10 mouse cellular contexts compared by ENCODE assay signal in genomic region chr6:99191041-99191635, GRCm38 (mm10).
DNase-seq lines count a peak whose midpoint lies in the region; ATAC-seq and TF ChIP-seq lines count a peak whose summit lies in the region.
"Had no signal": no experiment of that assay in that cellular context is flagged by ENCODE, and none has a peak within 500 bp of the region (broad histone marks: within the 10 kb centered on the region; RNA-seq: fewer than 3 reads in every experiment).

No protein-coding gene starts in this region.

- 69% methylated on average over 12 of the region's 12 CpGs for WGBS in heart, embryonic 12.5 days
- WGBS in neural tube, embryonic 12.5 days, result 69% methylated on average over 12 of the region's 12 CpGs
- 44% methylated on average over 12 of the region's 12 CpGs for whole genome bisulfite sequencing in hindbrain, embryonic 15.5 days
- 69% methylated on average over 12 of the region's 12 CpGs for WGBS in stomach, postnatal 0 days

- H3K9me3 ChIP-seq in heart, embryonic 12.5 days (replicated peaks), result no peaks in the 10 kb centered on the region
- no peaks in the 10 kb centered on the region for H3K9me3 ChIP-seq in neural tube, embryonic 12.5 days
- no peaks in the 10 kb centered on the region for H3K9me3 ChIP-seq in hindbrain, embryonic 15.5 days
- no peaks in the 10 kb centered on the region for H3K9me3 ChIP-seq in stomach, postnatal 0 days (ENCODE audit: control insufficient read depth, low read length)

- no peak for ATAC-seq in heart, embryonic 12.5 days (ENCODE audit: insufficient number of reproducible peaks, low FRiP score)
- ATAC-seq in neural tube, embryonic 12.5 days (ENCODE audit: low FRiP score, low read depth), result no peak
- no peak for ATAC-seq in hindbrain, embryonic 15.5 days (ENCODE audit: low FRiP score, low read depth)
- ATAC-seq in stomach, postnatal 0 days (ENCODE audit: low FRiP score, low TSS enrichment), result no peak
- ATAC-seq in cerebellum, adult (ENCODE audit: insufficient number of reproducible peaks, low FRiP score, low TSS enrichment), result no peak

- H3K4me2 ChIP-seq in heart, embryonic 12.5 days, result peak overlapping the region; percentile 12; the same call in 1 of the 2 replicates
- H3K4me2 ChIP-seq in neural tube, embryonic 12.5 days (replicated peaks), result peak overlapping the region; percentile 18; the same call in 1 of the 2 replicates
- peak overlapping the region; percentile 9; the same call in 1 of the 2 replicates for H3K4me2 ChIP-seq in hindbrain, embryonic 15.5 days
- no peak overlapping the region for H3K4me2 ChIP-seq in stomach, postnatal 0 days (replicated peaks; ENCODE audit: low read depth)

- H3K4me1 ChIP-seq in heart, embryonic 12.5 days (replicated peaks), result peaks cover 58% of the 10 kb centered on the region
- H3K4me1 ChIP-seq in neural tube, embryonic 12.5 days, result peaks cover 24% of the 10 kb centered on the region
- peaks cover 23% of the 10 kb centered on the region for H3K4me1 ChIP-seq in hindbrain, embryonic 15.5 days (replicated peaks)
- no peaks in the 10 kb centered on the region for H3K4me1 ChIP-seq in stomach, postnatal 0 days (replicated peaks; ENCODE audit: control insufficient read depth, insufficient read depth)

- intact Hi-C loops in heart, postnatal 10 days (cut with DNase I), result no loop called here

- peak overlapping the region; percentile 54 for H3K9ac ChIP-seq in heart, embryonic 12.5 days
- H3K9ac ChIP-seq in neural tube, embryonic 12.5 days, result no peak overlapping the region
- H3K9ac ChIP-seq in hindbrain, embryonic 15.5 days, result no peak overlapping the region
- no peak overlapping the region for H3K9ac ChIP-seq in stomach, postnatal 0 days (ENCODE audit: low read length)

- no peaks in the 10 kb centered on the region for H3K36me3 ChIP-seq in heart, embryonic 12.5 days
- H3K36me3 ChIP-seq in neural tube, embryonic 12.5 days, result no peaks in the 10 kb centered on the region
- H3K36me3 ChIP-seq in hindbrain, embryonic 15.5 days, result no peaks in the 10 kb centered on the region
- H3K36me3 ChIP-seq in stomach, postnatal 0 days (ENCODE audit: control insufficient read depth, insufficient read depth, low read length), result no peaks in the 10 kb centered on the region

- peak overlapping the region; percentile 8; the same call in 1 of the 2 replicates for H3K27ac ChIP-seq in heart, embryonic 12.5 days (ENCODE audit: poor library complexity, severe bottlenecking)
- peak overlapping the region; percentile 46; the same call in 1 of the 2 replicates for H3K27ac ChIP-seq in neural tube, embryonic 12.5 days
- no peak overlapping the region for H3K27ac ChIP-seq in hindbrain, embryonic 15.5 days (replicated peaks)
- H3K27ac ChIP-seq in stomach, postnatal 0 days (replicated peaks), result 0 out of 2 replicates have a peak overlapping the region, but pooled peaks have one; percentile 5

- no peak for TF ChIP-seq CTCF in stomach, postnatal 0 days (IDR thresholded peaks at IDR 0.05; ENCODE audit: low read depth)

- H3K4me3 ChIP-seq in heart, embryonic 12.5 days, result no peak overlapping the region
- H3K4me3 ChIP-seq in neural tube, embryonic 12.5 days, result no peak overlapping the region
- no peak overlapping the region for H3K4me3 ChIP-seq in hindbrain, embryonic 15.5 days
- H3K4me3 ChIP-seq in stomach, postnatal 0 days (ENCODE audit: low read depth, low read length), result no peak overlapping the region

- no peaks in the 10 kb centered on the region for H3K27me3 ChIP-seq in heart, embryonic 12.5 days (replicated peaks)
- no peaks in the 10 kb centered on the region for H3K27me3 ChIP-seq in neural tube, embryonic 12.5 days (replicated peaks)
- 0 out of 2 replicates have a peak, but pooled peaks cover 2% of the 10 kb centered on the region for H3K27me3 ChIP-seq in hindbrain, embryonic 15.5 days
- H3K27me3 ChIP-seq in stomach, postnatal 0 days (ENCODE audit: control insufficient read depth, insufficient read depth, low read length), result no peaks in the 10 kb centered on the region

- TF ChIP-seq EP300 in stomach, postnatal 0 days (optimal IDR thresholded peaks at IDR 0.05), result no peak

- no peak for DNase-seq in heart, postnatal 10 days
- DNase-seq in neural tube, embryonic 10.5 days (ENCODE audit: extremely low spot score, low spot score), result no peak
- DNase-seq in stomach, postnatal 0 days (ENCODE audit: low spot score), result no peak
- DNase-seq in urinary bladder, postnatal 10 days (ENCODE audit: low spot score), result no peak
- DNase-seq: adrenal gland, adult 2 months; layer of hippocampus, adult 9-11 months had no signal
